Mouse (Mus musculus) forebrain, embryonic 16.5 days (tissue): ENCODE results near the gene Zc3hav1. TPM values are rescaled to one million over a fixed set of nuclear protein-coding genes. Genes with fewer than 3 reads are reported as not detected.

ENCODE experiments used
- ATAC-seq: fragments of 200-750 bp; cut with Nextera tagmentation; 2 replicates; pipeline ENCODE4 v1.8.0; 2017; ENCODE audit warnings: mild to moderate bottlenecking, moderate library complexity
- H3K27ac ChIP-seq: fragments of 300-500 bp; sonication (generic); 2 replicates; pipeline ENCODE4 v1.5.1; 2014; ENCODE audit warnings: low read length, control low read depth
- H3K27me3 ChIP-seq: fragments of 300-500 bp; sonication (generic); replicated peaks from 2 replicates; pipeline ENCODE4 v1.6.1; 2014; ENCODE audit warnings: low read length; ENCODE audit not compliant: control insufficient read depth, insufficient read depth
- H3K36me3 ChIP-seq: fragments of 300-500 bp; sonication (generic); 2 replicates; pipeline ENCODE4 v1.6.1; 2014; ENCODE audit not compliant: control insufficient read depth, insufficient read depth
- H3K4me1 ChIP-seq: fragments of 300-500 bp; sonication (generic); replicated peaks from 2 replicates; pipeline ENCODE4 v1.6.1; 2014; ENCODE audit warnings: low read length; ENCODE audit not compliant: control insufficient read depth, insufficient read depth
- H3K4me2 ChIP-seq: fragments of 300-500 bp; sonication (generic); 2 replicates; pipeline ENCODE4 v1.6.1; 2014; ENCODE audit warnings: mild to moderate bottlenecking, low read length, control low read depth
- H3K4me3 ChIP-seq: fragments of 300-500 bp; sonication (generic); replicated peaks from 2 replicates; pipeline ENCODE4 v1.5.1; 2014; ENCODE audit warnings: mild to moderate bottlenecking, low read length, control low read depth
- H3K9ac ChIP-seq: fragments of 300-500 bp; sonication (generic); replicated peaks from 2 replicates; pipeline ENCODE4 v1.6.1; 2014; ENCODE audit warnings: low read depth, low read length, control low read depth
- H3K9me3 ChIP-seq: fragments of 300-500 bp; sonication (generic); 2 replicates; pipeline ENCODE4 v1.6.1; 2016; ENCODE audit warnings: low read length; ENCODE audit not compliant: control insufficient read depth
- WGBS: fragments of 180-500 bp; shearing (Covaris S2); extraction: QIAGEN DNeasy Blood & Tissue Kit; methylation state at CpG from one replicate; pipeline ENCODE4 v1.1.7; 2014; 5-methylcytosine and 5-hydroxymethylcytosine counted together
- polyA plus RNA-seq: library from polyadenylated mRNA; unstranded; fragments of >200 nt; fragmentation: Nextera tagmentation; extraction: Ambion mirVana; gene quantifications from 2 replicates; pipeline ENCODE4 v1.2.1, GENCODE M21; 2015

Zc3hav1 gene
- polyA plus RNA-seq, 1 experiment from 2014 or later, result 0.73 TPM

DNA sequence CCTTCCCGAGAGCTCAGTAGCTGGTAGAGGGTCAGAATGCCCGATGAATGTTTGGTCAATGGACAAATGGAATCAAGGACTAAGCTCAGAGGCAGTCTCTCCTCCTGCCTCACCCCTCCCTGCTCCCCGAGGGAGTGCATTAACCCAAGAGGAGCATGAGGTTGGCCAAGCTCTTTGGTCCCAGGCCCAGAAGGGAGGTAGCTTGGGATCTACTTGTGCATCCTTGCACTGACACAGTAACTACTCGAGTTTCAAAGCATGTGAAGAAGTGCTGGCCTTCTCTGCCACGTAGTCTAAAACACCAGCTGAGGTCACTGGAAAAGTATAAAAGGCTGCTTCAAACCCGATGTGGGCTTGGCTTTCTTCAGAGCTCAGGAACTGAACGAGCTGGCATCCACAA is 89.9 kb downstream of the Zc3hav1 start:
- Histone ChIP-seq H3K36me3 (no peaks in the 10 kb centered on the region), H3K9me3 (no peaks in the 10 kb centered on the region), H3K4me2 (no peak overlapping the region), H3K27ac (no peak overlapping the region), H3K9ac (no peak overlapping the region), H3K4me3 (no peak overlapping the region), H3K4me1 (no peaks in the 10 kb centered on the region), H3K27me3 (no peaks in the 10 kb centered on the region)
- no peak for ATAC-seq
- WGBS, result 66% methylated on average over 7 of the region's 7 CpGs

DNA sequence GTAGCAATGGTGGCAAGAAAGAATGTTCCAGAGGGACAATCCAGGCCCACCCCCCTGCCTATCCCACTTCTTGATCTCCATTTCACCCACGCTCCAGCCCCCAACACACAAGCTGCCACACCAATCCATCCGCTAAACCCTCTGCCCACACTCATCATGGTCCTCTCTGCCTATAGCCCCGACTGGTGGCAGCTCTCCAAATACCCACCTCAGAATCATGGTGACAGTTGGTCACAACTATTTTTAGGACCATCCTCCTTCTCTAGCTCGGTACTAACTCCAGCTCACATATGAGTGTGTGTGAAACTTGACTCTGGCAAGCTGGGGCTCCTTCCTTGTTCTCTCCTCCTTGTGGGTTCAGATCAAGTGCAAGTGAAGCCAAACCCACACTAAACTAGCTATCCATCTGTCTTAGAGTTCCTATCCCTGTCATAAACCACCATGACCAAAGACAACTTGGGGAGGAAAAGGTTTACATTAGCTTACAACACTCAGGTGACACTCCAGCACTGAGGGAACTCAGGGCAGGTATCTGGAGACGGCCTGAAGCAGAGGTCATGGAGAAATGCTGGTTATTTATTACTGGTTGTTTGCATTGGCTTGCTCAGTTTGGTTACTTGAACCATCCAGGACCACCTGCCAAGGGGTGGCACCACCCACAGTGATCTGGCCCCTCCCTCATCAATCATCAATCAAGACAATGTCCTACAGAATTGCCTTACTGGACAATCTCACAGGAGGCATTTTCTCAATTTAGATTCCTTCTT is 90.8 kb downstream of the Zc3hav1 start:
- H3K4me3 ChIP-seq, result no peak overlapping the region
- no peak overlapping the region for H3K27ac ChIP-seq
- no peaks in the 10 kb centered on the region for H3K27me3 ChIP-seq
- H3K9ac ChIP-seq, result no peak overlapping the region
- no peaks in the 10 kb centered on the region for H3K4me1 ChIP-seq
- no peaks in the 10 kb centered on the region for H3K9me3 ChIP-seq
- 76% methylated on average over 5 of the region's 5 CpGs for WGBS
- H3K4me2 ChIP-seq, result no peak overlapping the region
- H3K36me3 ChIP-seq, result no peaks in the 10 kb centered on the region
- ATAC-seq, result no peak

DNA sequence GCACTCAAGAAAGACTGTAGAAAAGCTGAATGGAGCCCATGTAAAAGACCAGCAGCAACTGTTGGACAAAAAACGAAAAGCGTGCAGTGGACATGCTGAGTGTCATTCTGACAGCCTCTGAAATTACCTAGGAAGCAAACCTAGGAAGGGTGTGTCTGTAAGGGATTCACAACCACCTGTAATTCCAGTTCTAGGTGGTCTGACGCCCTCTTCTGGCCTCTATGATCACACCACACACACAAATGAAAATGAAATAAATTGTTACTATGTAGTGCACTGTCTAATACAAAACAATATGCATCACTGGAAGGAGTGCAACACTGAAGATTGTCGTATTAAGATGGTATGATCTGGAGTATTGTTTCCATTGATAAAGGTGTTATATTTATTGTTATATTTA is 92.5 kb downstream of the Zc3hav1 start:
- Histone ChIP-seq H3K9ac (no peak overlapping the region), H3K4me3 (no peak overlapping the region), H3K27me3 (no peaks in the 10 kb centered on the region), H3K4me1 (no peaks in the 10 kb centered on the region), H3K36me3 (no peaks in the 10 kb centered on the region), H3K27ac (no peak overlapping the region), H3K4me2 (no peak overlapping the region), H3K9me3 (no peaks in the 10 kb centered on the region)
- 67% methylated on average over 4 of the region's 4 CpGs for WGBS
- ATAC-seq, result no peak

DNA sequence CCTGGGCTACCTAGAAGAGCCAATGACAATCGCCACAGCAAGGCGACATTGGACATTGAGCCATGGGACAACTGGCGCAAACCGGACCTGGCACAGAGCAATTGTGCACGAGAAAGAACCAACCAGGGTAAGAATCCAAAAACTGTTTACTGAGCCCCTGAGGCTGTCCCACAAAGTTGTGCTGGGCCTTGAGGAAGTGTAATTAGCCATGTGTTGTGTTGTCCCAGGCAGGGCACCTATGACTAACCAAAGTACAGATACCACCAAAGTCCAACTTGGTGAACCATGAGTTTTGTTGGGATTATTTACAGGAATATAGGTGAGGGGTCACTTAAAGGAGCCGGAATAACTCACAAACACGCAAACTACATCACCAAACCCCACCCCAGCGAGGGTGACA is 96.9 kb downstream of the Zc3hav1 start:
- no peak for ATAC-seq
- no peak overlapping the region for H3K9ac ChIP-seq
- no peak overlapping the region for H3K4me3 ChIP-seq
- 97% methylated on average over 8 of the region's 8 CpGs for WGBS
- H3K27ac ChIP-seq, result no peak overlapping the region
- no peaks in the 10 kb centered on the region for H3K9me3 ChIP-seq
- H3K4me2 ChIP-seq, result no peak overlapping the region
- no peaks in the 10 kb centered on the region for H3K36me3 ChIP-seq
- peaks cover 9% of the 10 kb centered on the region for H3K4me1 ChIP-seq
- no peaks in the 10 kb centered on the region for H3K27me3 ChIP-seq

DNA sequence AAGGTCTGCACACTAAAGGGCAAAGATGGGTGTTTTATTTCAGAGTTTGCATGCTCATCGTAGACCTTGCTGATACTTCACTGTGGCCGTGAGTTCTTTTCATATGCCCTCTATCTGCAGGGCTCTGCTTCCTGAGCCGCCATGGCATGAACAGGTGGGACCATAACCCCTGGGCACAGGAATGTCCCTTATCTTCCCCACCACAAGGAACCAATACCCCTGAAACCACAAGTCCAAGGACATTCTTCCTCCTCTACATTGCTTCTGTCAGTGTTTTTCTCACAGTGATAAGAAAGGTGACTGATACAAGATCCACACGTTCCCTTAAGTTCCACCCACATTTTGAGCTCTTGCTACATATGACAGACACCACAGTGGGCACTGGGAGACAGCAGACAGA is 97.6 kb downstream of the Zc3hav1 start:
- H3K27me3 ChIP-seq, result no peaks in the 10 kb centered on the region
- peaks cover 16% of the 10 kb centered on the region for H3K4me1 ChIP-seq
- H3K27ac ChIP-seq, result no peak overlapping the region
- H3K36me3 ChIP-seq, result no peaks in the 10 kb centered on the region
- no peaks in the 10 kb centered on the region for H3K9me3 ChIP-seq
- 88% methylated on average over 4 of the region's 4 CpGs for WGBS
- no peak overlapping the region for H3K9ac ChIP-seq
- H3K4me3 ChIP-seq, result no peak overlapping the region
- ATAC-seq, result no peak
- H3K4me2 ChIP-seq, result no peak overlapping the region

DNA sequence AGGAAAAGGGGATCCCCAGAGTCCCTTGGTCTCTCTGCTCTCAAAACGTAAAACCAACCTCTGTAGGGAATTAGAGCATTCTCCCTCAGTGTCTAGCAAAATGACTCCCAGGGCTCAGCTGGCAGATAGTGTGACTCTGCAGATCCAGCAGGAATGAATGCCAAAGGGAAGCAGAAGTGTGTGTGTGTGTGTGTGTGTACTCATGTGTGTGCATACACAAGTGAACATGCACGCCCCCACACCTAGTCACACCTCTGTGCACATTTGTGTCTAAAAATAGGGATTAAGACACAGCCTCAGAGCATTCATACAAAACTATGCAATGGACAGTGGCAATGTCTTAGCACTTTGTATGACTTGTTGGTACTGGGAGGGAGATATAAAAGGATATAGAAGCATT is 98.6 kb downstream of the Zc3hav1 start:
- H3K27me3 ChIP-seq, result no peaks in the 10 kb centered on the region
- H3K9ac ChIP-seq, result no peak overlapping the region
- peaks cover 25% of the 10 kb centered on the region for H3K4me1 ChIP-seq
- no peaks in the 10 kb centered on the region for H3K9me3 ChIP-seq
- 68% methylated on average over 2 of the region's 2 CpGs for WGBS
- no peak overlapping the region for H3K27ac ChIP-seq
- H3K36me3 ChIP-seq, result no peaks in the 10 kb centered on the region
- no peak for ATAC-seq
- H3K4me3 ChIP-seq, result no peak overlapping the region
- no peak overlapping the region for H3K4me2 ChIP-seq

Other genes starting within 250 kb of the Zc3hav1 start
- not detected in 2 replicates for gene Tmem213, start 245.3 kb downstream of the Zc3hav1 start, polyA plus RNA-seq
- gene Atp6v0a4, start 230.0 kb downstream of the Zc3hav1 start, polyA plus RNA-seq, result 0.09 and 0.27 TPM in 2 replicates
- gene D630045J12Rik, start 100.6 kb downstream of the Zc3hav1 start, polyA plus RNA-seq, result 18.1 and 19.1 TPM in 2 replicates
- gene Zc3hav1l, start 55.3 kb downstream of the Zc3hav1 start, polyA plus RNA-seq, result 6.3 and 6.5 TPM in 2 replicates
- 7.8 and 8.3 TPM in 2 replicates for gene Ttc26, start 26.9 kb upstream of the Zc3hav1 start, polyA plus RNA-seq
- gene Ubn2, start 79.3 kb upstream of the Zc3hav1 start, polyA plus RNA-seq, result 12.5 and 20.7 TPM in 2 replicates
- gene Fmc1, start 178.9 kb upstream of the Zc3hav1 start, polyA plus RNA-seq, result 130 and 134 TPM in 2 replicates
- gene Luc7l2, start 196.7 kb upstream of the Zc3hav1 start, polyA plus RNA-seq, result 34.8 and 48.7 TPM in 2 replicates